Mouse (Mus musculus) urinary bladder, postnatal 25 days (tissue): ENCODE measurements around the gene Hfm1.

Source experiments
- DNase-seq: peaks from one replicate; pipeline ENCODE4 v3.0.0; 2022; ENCODE audit warnings: low spot score

The Hfm1 gene

DNA sequence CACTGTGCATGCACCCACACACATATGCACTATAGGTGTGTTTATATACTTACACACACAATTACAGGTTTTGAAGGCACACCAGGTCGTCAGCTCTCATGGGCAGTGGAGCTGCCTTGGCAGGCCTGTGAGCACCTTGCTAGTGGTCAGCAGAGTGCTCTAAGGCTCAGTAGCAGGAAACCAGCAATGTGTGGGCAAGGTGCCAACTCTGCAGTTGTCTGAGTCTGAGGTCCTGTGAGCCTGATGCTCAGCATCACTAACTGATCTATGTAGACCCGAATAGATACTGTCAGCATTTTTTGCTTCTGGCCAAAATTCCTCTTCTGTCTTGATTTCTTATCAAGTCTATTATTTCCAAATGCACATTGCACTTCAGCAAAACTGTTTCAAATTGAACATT lies 82.2 kb downstream of the Hfm1 start:
- no peak for DNase-seq

DNA sequence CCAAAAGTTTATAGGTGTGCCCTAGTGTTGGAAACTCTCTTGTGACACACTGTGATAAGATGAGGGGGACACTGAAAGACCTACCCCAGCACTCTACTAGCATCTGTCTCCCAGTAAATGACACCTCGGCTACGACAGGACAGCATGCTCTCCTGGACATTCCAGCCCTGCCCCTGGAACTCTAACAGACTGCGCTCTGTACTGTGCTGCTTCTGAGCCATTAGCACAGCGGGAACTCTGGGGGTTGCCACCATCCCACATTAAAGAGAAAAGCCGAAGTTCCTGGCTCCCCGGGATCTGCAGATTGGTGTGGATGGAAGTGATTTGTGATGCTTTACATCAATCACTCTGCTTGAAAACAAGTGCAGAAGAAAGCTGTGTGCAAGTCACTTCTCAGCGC lies 93.1 kb downstream of the Hfm1 start:
- no peak for DNase-seq

DNA sequence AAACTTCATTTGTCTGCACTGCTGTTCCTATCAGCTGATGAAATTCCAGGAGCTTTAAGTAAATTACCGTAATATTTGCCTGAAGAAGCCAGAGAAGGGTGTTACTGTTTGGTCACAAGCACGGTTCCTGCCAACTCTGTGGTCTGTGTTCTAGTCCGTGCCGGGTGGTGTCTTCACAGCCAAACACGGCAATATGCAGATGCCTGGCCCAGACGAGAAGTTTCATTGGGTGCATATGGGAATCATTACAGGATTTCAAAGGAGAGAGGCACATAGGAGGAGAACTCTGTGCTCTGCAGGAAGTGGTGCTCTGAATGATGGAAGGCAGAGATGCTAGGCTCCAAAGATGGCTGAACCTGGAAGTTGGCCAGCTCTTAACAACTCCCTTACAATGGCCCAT lies 94.7 kb downstream of the Hfm1 start:
- DNase-seq, result no peak

DNA sequence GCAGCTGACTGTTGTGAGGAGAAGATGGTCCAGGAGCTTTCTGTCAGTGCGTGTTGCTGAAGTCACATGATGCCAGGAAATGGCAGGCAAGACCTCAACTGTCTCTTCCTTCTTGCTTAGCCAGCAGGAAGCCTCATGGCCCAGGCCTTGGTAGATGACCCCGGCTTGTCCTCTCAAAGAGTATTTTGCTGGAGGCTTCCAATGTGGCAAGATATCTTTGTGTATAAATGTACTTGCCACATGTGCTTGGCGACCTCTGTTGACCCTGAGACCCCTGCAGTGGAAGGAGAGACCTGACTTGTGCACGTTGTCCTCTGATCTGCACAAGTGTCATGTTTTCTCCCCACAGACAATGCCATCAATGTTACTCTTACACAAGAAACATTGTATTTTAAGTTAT lies 95.3 kb downstream of the Hfm1 start:
- DNase-seq, result no peak

DNA sequence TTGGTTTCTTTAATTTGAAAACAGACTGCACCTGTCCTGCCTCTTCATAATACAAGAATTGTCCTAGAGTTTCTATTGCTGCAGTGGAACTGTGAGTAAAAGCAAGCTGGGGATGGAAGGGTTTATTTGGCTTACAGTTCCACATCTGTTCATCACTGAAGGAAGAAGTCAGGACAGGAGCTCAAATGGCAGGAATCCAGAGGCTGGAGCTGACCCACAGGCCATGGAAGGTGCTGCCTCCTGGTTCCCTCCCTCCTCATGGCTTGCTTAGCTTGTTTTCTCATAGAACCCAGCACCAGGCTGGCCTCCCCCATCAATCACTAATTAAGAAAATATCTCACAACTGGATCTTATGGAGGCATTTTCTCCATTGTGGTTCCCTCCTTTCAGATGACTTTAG lies 99.4 kb downstream of the Hfm1 start:
- no peak for DNase-seq

DNA sequence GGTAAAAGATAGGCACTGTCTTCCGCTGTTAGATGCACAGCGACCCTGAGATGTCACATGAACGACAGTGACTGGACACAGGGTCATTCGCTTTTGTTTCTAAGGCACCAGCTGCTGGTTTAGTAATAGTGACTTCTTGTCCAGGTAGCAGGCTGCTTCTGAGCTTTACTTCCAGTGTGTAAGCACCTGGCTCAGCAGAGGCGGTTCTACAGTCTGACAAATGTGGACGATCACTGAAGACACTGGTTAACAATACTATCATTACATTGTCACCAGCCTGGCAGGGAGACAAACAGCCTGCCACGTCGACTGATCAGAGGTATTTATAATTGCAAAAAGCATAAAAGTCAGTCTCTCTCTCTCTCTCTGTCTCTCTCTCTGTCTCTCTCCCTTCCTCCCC lies 100.1 kb downstream of the Hfm1 start:
- no peak for DNase-seq

DNA sequence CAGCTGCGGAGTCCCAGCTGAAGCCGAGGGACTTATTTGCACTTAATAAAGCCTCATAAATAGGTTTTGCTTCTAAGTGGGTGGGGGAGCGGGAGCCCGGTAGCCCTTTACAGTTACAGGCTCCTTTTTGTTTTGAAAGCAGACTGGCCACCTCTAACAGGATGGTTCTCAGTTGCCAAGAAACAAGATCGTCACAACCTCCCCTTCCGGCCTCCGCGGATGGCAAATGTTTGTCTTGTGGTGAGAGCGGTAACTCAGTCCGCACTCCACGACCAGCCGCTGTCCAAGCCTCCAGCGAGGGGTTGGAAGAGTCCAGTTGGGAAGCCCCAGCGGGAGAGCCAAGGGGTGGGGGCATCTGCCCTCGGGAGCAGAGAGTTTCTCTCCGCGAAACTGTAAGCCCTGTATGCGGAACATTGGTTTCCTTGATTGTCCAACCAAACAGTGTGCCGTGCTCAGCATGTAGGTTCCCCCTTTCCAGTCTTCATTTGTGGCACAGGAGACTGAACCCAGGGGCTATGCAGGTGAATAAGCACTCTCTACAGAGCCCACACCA lies 100.7 kb downstream of the Hfm1 start:
- no peak for DNase-seq

DNA sequence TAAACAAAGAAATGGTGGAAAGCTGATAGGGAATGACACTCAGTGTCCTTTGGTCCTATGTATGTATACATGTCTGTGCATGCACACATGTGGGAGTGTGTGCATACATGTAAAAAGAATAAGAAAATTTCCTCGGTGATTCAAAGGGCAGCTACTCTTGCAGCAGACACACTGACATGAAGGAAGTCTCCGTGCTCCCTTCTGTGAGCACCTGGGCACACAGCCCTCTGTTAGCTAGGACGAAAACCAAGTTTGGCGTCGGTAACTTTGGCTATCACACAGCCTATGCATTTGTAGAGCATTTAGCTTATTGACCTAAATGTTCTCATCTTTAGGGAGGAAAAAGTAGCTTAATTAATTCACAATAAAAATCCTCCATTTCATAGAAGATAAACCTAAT lies 101.4 kb downstream of the Hfm1 start:
- DNase-seq, result no peak

DNA sequence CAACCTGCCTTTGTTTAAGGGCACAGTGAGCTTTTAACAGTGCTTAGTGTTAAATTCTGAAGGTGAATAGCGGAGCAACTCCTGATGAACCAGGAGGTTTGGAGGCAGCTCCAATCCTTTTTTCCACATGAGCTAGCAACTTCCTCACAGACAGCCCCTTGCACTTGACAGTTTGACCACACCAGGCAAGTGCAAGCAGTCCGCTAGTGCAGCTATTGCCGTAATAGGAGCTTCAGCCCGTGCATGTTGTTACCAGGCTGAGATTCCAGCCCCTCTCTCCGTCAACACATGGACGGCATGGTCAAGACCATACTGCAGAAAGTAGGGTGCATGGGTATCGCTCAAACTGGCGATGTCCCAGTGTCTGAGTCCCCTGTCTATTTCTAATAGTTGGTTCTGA lies 106.5 kb downstream of the Hfm1 start:
- DNase-seq, result no peak

DNA sequence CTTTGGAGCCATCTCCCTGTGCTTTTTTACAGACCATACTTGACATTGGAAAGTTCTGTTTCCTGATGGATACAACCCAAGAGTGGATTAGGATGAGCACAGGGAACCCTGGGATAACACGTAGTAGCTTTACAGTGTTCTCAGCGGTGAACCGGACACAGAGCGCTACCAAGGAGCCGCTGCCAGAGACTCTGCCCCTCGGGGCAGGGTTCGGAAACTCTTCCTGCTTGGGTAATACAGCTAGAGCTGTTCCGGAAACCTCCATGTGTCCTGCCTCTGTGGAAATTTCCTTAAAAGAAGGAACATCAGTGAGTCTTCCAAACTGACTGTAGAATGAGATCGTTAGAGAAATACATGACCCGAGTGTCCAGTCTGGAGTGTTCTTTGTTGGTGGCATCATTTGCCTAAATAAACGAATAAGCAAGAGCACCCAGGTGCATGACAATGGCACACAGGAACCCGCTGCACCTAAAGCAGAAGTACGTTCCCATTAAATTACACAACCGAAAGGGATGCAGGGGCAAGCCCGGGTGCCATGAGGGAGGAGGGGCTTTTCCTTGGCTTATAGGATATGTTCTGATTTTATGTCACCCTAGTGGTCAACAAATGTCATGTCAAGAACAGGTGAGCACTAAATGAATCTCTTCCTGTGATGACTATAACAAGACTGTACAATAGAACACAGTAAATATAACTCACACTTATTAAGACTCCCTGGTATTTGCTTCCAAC lies 110.0 kb downstream of the Hfm1 start:
- DNase-seq, result no peak

DNA sequence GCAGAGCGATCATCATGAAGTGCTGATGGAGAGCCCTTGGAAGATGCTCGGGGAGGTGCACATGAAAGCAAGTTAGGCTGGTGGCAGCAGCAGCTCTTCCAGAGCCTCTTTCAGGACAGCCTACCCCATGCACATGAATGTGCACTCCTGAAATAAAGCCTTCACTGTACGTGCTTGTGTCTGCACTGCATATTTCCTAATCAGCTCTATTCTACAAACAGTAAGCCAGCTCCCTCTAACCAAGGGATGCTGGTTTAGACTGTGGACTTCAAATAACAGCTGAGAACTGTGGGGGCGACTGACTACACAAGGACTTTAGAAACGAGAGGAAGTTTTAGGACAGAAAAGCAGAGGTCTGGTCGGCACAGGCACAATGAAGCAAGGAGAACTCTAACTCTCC lies 111.5 kb downstream of the Hfm1 start:
- no peak for DNase-seq

DNA sequence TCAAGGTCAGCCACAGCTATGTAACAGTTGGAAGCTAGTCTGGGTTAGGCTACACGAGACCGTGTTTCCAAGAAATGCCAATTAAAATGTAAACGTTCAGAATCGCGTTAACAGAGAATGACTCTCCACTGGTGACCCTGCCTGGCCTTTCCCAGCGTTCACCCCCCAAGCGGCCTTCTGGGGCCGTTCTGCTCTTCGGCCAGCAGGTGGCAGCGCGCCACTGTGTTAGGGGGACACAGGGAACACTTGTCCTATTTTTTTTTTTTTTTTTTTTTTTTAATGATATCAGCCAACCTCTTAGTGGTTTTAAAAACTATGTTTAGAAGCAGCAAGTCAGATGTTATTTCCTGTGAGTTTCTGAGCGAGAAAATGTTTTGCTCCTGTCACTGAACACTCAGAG lies 123.0 kb downstream of the Hfm1 start:
- peak; percentile 52 for DNase-seq

DNA sequence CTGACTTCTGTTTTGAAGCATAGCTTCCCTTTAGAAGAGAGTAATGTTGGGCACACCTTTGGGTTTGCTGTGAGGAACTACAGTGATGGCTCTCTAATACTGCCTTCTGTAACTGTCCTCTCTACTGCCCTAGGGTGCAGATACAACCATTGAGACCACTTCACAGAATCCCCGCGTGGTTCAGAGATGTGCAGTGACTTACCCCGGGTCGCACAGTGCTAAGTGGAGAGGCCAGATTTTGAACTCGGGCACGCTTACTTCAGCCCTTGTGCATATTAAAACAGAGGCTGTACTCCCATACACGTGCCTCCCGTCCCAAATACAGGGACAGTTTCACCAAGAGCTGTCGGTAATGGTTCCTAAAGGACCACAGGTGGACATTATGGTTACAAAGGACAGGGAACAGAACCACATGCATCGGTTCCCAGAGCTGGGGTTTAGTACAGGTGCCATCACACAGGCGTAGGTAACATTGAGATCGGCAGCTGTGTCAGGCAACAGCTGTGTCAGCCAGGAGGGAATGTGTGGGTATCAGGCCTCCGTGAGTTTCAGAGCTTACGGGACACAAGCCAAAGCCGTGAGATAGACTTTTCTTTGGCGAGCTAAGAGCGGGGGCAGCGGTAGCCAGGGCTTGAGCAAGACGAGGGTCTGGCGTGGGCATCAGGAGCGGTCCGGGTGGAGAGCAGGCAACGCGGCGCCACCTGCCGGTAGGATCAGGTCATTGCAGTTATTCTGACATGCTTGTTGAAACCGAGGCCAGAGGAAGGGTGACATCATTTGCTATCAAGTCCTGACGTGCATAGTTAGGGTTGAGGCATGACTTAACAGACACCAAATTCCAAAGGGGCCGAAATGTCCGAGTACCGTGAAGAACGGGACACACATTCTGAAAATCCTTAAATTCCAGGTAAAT lies 124.0 kb downstream of the Hfm1 start:
- DNase-seq, result peak; percentile 81

DNA sequence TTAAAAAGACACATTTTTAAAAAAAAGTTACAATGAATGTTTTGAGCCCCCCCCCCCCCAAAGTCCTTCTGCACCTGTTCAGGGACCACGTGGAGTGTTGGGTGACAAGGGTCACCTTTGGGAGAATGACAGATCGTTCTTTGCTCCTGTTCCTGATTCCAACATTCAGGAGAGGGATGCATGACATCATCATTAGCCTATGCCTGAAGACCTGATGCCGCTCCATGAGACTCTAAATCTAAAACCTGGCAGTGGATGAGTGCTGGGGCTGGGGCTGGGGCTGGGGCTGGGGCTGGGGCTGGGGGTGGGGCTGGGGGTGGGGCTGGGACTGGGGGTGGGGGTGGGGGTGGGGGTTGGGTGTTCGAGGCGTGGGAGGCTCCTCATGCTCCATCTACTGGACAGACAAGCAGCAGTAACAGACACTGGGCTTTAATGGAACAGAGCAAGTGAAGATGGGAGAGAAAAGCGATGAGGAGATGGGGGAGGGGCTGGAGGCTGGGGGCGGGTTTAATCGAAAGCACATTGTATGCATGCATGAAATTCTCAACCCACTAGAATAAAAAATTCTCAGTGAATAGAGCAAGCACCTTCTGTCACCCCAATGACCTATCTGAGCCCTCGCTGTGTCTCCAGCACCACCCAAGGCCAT lies 124.8 kb downstream of the Hfm1 start:
- no peak for DNase-seq

DNA sequence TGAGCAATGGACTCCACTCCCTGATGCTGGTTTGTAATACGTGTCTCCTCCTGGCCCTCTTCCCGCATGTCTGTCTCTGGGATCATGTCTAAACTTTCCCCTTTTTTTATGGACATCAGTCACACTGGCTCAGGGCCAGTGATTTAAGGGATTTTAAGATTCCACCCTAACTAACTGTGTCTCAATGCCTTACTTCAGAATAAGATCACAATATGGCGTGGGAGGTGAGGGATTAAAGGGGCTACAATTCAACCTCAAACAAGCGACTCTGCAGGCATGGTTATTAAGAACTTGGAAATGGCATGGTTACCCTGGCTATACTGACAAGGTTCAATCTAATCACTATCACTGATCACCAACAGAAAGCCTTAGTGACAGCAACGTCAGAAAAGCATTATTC lies 128.2 kb downstream of the Hfm1 start:
- DNase-seq, result no peak

DNA sequence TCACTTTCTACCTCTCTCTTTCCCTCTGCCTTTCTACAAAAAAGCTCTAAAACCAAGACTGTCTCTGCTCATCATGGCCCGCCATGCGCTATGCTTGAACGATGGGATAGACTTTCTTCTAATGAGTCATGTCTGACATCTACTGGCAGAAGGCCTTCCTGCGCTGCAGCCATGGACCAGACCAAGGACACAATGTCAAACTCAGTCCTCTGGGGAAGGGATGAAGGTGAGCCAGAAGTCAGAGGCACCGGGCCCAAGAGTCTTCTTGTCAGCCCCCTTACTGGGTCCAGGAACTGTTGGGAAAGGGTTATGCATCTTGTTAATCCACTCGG lies 134.9 kb downstream of the Hfm1 start:
- no peak for DNase-seq

DNA sequence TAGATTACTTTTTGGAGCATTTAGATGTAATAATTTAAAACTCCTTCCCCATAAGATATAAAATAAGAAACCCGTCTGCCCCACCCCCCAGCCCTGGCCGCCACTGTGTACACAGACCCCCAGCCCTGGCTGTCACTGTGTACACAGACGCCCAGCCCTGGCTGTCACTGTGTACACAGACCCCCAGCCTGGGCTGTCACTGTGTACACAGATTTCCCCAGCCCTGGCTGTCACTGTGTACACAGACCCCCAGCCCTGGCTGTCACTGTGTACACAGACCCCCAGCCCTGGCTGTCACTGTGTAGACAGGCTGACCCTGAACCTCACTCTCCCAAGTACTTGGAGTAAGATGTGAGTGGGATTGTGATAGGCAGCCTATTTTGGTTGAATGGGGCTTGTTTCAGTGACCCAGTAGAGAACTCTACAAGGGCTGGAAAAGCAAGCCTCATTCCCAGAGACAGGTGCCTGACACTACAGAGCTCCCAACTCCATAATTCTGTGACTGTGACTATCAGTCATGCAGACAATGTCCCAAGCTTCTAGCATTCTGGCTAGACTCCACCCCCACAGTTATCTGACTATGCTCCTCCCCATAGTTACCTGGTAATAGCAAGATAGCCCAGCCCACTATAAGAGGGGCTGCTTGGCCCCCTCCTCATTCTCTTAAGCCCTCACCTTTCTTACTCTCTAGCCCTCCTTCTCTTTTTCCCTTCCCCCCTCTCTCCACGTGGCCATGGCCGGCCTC lies 135.5 kb downstream of the Hfm1 start:
- DNase-seq, result no peak
